Comparison of ENCODE assay signal across 8 mouse cellular contexts in the genomic region with DNA sequence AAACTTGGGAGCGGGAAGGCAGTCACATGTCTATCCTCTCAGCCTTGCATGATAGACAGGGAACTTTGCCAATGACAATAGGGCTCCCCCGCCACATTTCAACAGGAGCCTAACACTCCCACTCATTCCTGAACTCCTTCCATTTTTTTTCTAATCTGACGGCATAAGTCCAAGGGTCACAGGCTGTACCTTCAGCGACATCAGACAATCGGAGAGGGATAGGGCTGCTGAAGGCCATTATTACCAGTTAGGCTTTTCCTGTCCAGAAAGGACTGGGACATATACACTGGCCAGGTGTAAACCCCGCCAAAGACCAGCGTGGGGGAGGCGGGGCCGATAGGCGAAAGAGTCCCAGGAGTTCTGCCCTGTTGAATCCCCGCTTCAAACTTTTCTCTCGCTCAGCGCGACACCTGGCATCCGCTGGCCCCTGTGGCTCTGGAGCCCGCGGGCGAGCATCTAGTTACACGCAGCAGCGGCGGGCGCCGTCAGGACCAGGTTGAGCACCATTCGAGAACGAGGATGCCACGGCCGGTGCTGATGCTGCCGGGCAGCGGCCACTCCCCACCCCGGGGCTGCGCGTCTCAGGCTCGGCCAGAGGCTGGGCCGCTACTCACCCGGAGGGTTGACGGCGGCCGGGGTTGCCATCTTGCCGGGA. TPM values are rescaled to one million over a fixed set of nuclear protein-coding genes. Genes with fewer than 3 reads are reported as not detected.
DNase-seq lines count a peak whose midpoint lies in the region; ATAC-seq lines count a peak whose summit lies in the region.

No protein-coding gene starts in this region.

- peak overlapping the region; percentile 75 for H3K4me2 ChIP-seq in hindbrain, embryonic 11.5 days (replicated peaks; ENCODE audit: low read depth, low read length)
- peak overlapping the region; percentile 77 for H3K4me2 ChIP-seq in stomach, embryonic 14.5 days (replicated peaks; ENCODE audit: low read depth, low read length)

- peak overlapping the region; percentile 97 for H3K9ac ChIP-seq in hindbrain, embryonic 11.5 days (ENCODE audit: low read depth, low read length)
- peak overlapping the region; percentile 67 for H3K9ac ChIP-seq in stomach, embryonic 14.5 days (replicated peaks; ENCODE audit: low read depth, low read length)

- H3K36me3 ChIP-seq in hindbrain, embryonic 11.5 days (ENCODE audit: control insufficient read depth, insufficient read depth, low read length): no peaks in the 10 kb centered on the region
- no peaks in the 10 kb centered on the region for H3K36me3 ChIP-seq in stomach, embryonic 14.5 days (ENCODE audit: control insufficient read depth, insufficient read depth, low read length)

- peak; percentile 18 for DNase-seq in urinary bladder, postnatal 14 days (ENCODE audit: low spot score)
- DNase-seq in urinary bladder, postnatal 25 days (ENCODE audit: low spot score): no peak
- peak; percentile 71 for DNase-seq in embryo, embryonic 9.5 days (ENCODE audit: extremely low spot score)
- DNase-seq in hindbrain, embryonic 11.5 days (ENCODE audit: low spot score): no peak
- DNase-seq in layer of hippocampus, postnatal 10 days (ENCODE audit: low spot score in 2 of 2): peak; percentile 57 to 70
- peak; percentile 6 for DNase-seq in lung, postnatal 14 days
- DNase-seq in gastrocnemius, postnatal 36 days: no peak

- H3K27ac ChIP-seq in hindbrain, embryonic 11.5 days (ENCODE audit: low read depth, low read length): peak overlapping the region; percentile 93
- H3K27ac ChIP-seq in stomach, embryonic 14.5 days (ENCODE audit: low read length): peak overlapping the region; percentile 44; the same call in 1 of the 2 replicates

- H3K4me3 ChIP-seq in hindbrain, embryonic 11.5 days (ENCODE audit: low read depth, low read length): peak overlapping the region; percentile 75
- H3K4me3 ChIP-seq in stomach, embryonic 14.5 days (ENCODE audit: low read depth, low read length): peak overlapping the region; percentile 67

- intact Hi-C loops in gastrocnemius, postnatal 36 days (cut with DNase I): no loop called here

- no peaks in the 10 kb centered on the region for H3K9me3 ChIP-seq in hindbrain, embryonic 11.5 days (ENCODE audit: control insufficient read depth, low read length)
- H3K9me3 ChIP-seq in stomach, embryonic 14.5 days (ENCODE audit: control insufficient read depth, low read depth, low read length): no peaks in the 10 kb centered on the region

- peak; percentile 60 for ATAC-seq in hindbrain, embryonic 11.5 days (ENCODE audit: low FRiP score)
- peak; percentile 74 for ATAC-seq in stomach, embryonic 14.5 days (ENCODE audit: insufficient number of reproducible peaks, insufficient read depth, low FRiP score, low read depth)

- H3K4me1 ChIP-seq in hindbrain, embryonic 11.5 days (replicated peaks; ENCODE audit: control insufficient read depth, insufficient read depth, low read length): peaks cover 4% of the 10 kb centered on the region; the same call in 1 of the 2 replicates
- no peaks in the 10 kb centered on the region for H3K4me1 ChIP-seq in stomach, embryonic 14.5 days (ENCODE audit: control insufficient read depth, insufficient read depth, low read length)

- no peaks in the 10 kb centered on the region for H3K27me3 ChIP-seq in hindbrain, embryonic 11.5 days (ENCODE audit: control insufficient read depth, insufficient read depth, low read length)
- no peaks in the 10 kb centered on the region for H3K27me3 ChIP-seq in stomach, embryonic 14.5 days (ENCODE audit: control insufficient read depth, insufficient read depth, low read length)

- WGBS in hindbrain, embryonic 11.5 days: 2% methylated on average over 28 of the region's 39 CpGs
- 2% methylated on average over 34 of the region's 39 CpGs for WGBS in stomach, embryonic 14.5 days

RNA-seq across cellular contexts. Expression of a gene that starts 0.6 kb away (rescaled TPM):
- polyA plus RNA-seq in hindbrain, embryonic 11.5 days (2014; fragmentation: Nextera tagmentation; extraction: Ambion mirVana): 32.8 and 39.5 TPM in 2 replicates
- 100 to 1,000 TPM; 160 to 172 TPM for total RNA-seq in layer of hippocampus, postnatal 10 days (2021)
- 5.8 and 6.8 TPM in 2 replicates for polyA plus RNA-seq in stomach, embryonic 14.5 days (2014; fragmentation: Nextera tagmentation; extraction: Ambion mirVana)
- 1 to 10 TPM in 1 of 2 experiments, under 1 TPM in 1; 0.59 to 1.6 TPM for total RNA-seq in gastrocnemius, postnatal 36 days (2021)

Comparison
In these comparisons a context has a peak if more than half of its experiments do, and no peak if none do; other contexts are left out.
1. DNase-seq: peak in urinary bladder, postnatal 14 days (single experiment), embryo, embryonic 9.5 days (single experiment), layer of hippocampus, postnatal 10 days (2 of 2) and lung, postnatal 14 days (single experiment); none in urinary bladder, postnatal 25 days (single experiment), hindbrain, embryonic 11.5 days (single experiment) and gastrocnemius, postnatal 36 days (0 of 2).
2. RNA of a gene that starts 0.6 kb away (total RNA-seq): 160 to 172 TPM in layer of hippocampus, postnatal 10 days; 0.59 to 1.6 TPM in gastrocnemius, postnatal 36 days; every median in the first group is over 10 times any median in the second.